Mouse (Mus musculus) limb, embryonic 14.5 days (tissue): ENCODE measurements around the gene Ptch1. TPM values are rescaled to one million over a fixed set of nuclear protein-coding genes. Genes with fewer than 3 reads are reported as not detected.
A peak's percentile ranks its signal among the peaks of the same experiment; 100 is the strongest.

ENCODE experiments used
- ATAC-seq: fragments of 200-750 bp; cut with Nextera tagmentation; 2 replicates; pipeline ENCODE4 v1.8.0; 2017; ENCODE audit warnings: low read depth, moderate number of reproducible peaks, moderate TSS enrichment; ENCODE audit not compliant: low FRiP score
- DNase-seq: peaks from one replicate; pipeline ENCODE4 v3.0.0-alpha.2; 2015; ENCODE audit warnings: low spot score
- H3K27ac ChIP-seq: fragments of 300-500 bp; sonication (generic); replicated peaks from 2 replicates; pipeline ENCODE4 v1.5.1; 2014; ENCODE audit warnings: low read depth, mild to moderate bottlenecking, low read length, moderate library complexity, mixed read lengths
- H3K27me3 ChIP-seq: fragments of 300-500 bp; sonication (generic); 2 replicates; pipeline ENCODE4 v1.6.1; 2014; ENCODE audit warnings: low read length, mixed read lengths; ENCODE audit not compliant: control insufficient read depth, insufficient read depth
- H3K36me3 ChIP-seq: fragments of 300-500 bp; sonication (generic); 2 replicates; pipeline ENCODE4 v1.6.1; 2014; ENCODE audit warnings: mild to moderate bottlenecking, low read length, moderate library complexity, mixed read lengths; ENCODE audit not compliant: control insufficient read depth, insufficient read depth
- H3K4me1 ChIP-seq: fragments of 300-500 bp; sonication (generic); 2 replicates; pipeline ENCODE4 v1.6.1; 2014; ENCODE audit warnings: antibody characterized with exemption, low read length, mixed read lengths; ENCODE audit not compliant: control insufficient read depth, insufficient read depth
- H3K4me2 ChIP-seq: fragments of 300-500 bp; sonication (generic); replicated peaks from 2 replicates; pipeline ENCODE4 v1.6.1; 2014; ENCODE audit warnings: low read depth, mild to moderate bottlenecking, low read length, moderate library complexity; ENCODE audit not compliant: severe bottlenecking
- H3K4me3 ChIP-seq: fragments of 300-500 bp; sonication (generic); replicated peaks from 2 replicates; pipeline ENCODE4 v1.5.1; 2014; ENCODE audit warnings: low read length
- H3K9ac ChIP-seq: fragments of 300-500 bp; sonication (generic); 2 replicates; pipeline ENCODE4 v1.6.1; 2014; ENCODE audit warnings: mild to moderate bottlenecking, low read depth, low read length, moderate library complexity; ENCODE audit not compliant: severe bottlenecking
- H3K9me3 ChIP-seq: fragments of 300-500 bp; sonication (generic); 2 replicates; pipeline ENCODE4 v1.6.1; 2016; ENCODE audit warnings: low read length; ENCODE audit not compliant: control insufficient read depth
- POLR2A ChIP-seq: fragments of 200-500 bp; IDR thresholded peaks from 2 replicates; pipeline ENCODE4 v1.8.0; 2012; ENCODE audit warnings: inconsistent platforms, mild to moderate bottlenecking, moderate library complexity, borderline replicate concordance; ENCODE audit not compliant: insufficient read depth, insufficient read length; ENCODE audit errors: extremely low read depth
- WGBS: fragments of 180-500 bp; shearing (Covaris S2); extraction: QIAGEN DNeasy Blood & Tissue Kit; methylation state at CpG from one replicate; pipeline ENCODE4 v1.1.7; 2014; 5-methylcytosine and 5-hydroxymethylcytosine counted together
- polyA plus RNA-seq, 2 experiments: library from polyadenylated mRNA; depleted of rRNA in 1 of 2; stranded (reverse) in 1 of 2; unstranded in 1 of 2; fragments of >200 nt; fragmentation: Nextera tagmentation in 1 of 2; extraction: Ambion mirVana in 1 of 2; gene quantifications; 2 replicates each; pipeline versions ENCODE4 v1.2.1 to v1.2.3; 2012 to 2014

Ptch1 gene
- polyA plus RNA-seq, 2 experiments = 31.0 to 45.9 TPM

GRCm38 (mm10) chr13:63556431-63556830, 17.0 kb downstream of the Ptch1 start:
- Histone ChIP-seq H3K4me2 (peak overlapping the region; percentile 34; the same call in 1 of the 2 replicates), H3K27me3 (no peaks in the 10 kb centered on the region)
- 11% methylated on average over 1 of the region's 1 CpGs for WGBS

GRCm38 (mm10) chr13:63555885-63556284, 17.5 kb downstream of the Ptch1 start:
- ATAC-seq (no peak), DNase-seq (no peak)
- H3K4me3 ChIP-seq = peak overlapping the region; percentile 14; the same call in 1 of the 2 replicates
- no peak for TF ChIP-seq POLR2A
- no peaks in the 10 kb centered on the region for H3K9me3 ChIP-seq
- H3K27me3 ChIP-seq = no peaks in the 10 kb centered on the region
- peaks cover 83% of the 10 kb centered on the region for H3K4me1 ChIP-seq
- peak overlapping the region; percentile 34 for H3K4me2 ChIP-seq
- H3K36me3 ChIP-seq = peaks cover 37% of the 10 kb centered on the region
- 25% methylated on average over 5 of the region's 5 CpGs for WGBS
- no peak overlapping the region; the same call in 1 of the 2 replicates for H3K27ac ChIP-seq
- H3K9ac ChIP-seq = peak overlapping the region; percentile 13; the same call in 1 of the 2 replicates

More at GRCm38 (mm10) chr13:63556431-63556830, 17.0 kb downstream of the Ptch1 start:
- H3K27ac ChIP-seq = no peak overlapping the region; the same call in 1 of the 2 replicates
- ATAC-seq (no peak), DNase-seq (peak; percentile 36)
- H3K4me3 ChIP-seq = no peak overlapping the region
- H3K9ac ChIP-seq = no peak overlapping the region
- H3K4me1 ChIP-seq = peaks cover 85% of the 10 kb centered on the region
- no peak for TF ChIP-seq POLR2A
- peaks cover 41% of the 10 kb centered on the region for H3K36me3 ChIP-seq
- no peaks in the 10 kb centered on the region for H3K9me3 ChIP-seq

- Histone ChIP-seq H3K27ac (no peak overlapping the region), H3K36me3 (peaks cover 29% of the 10 kb centered on the region), H3K4me3 (no peak overlapping the region), H3K4me2 (0 out of 2 replicates have a peak overlapping the region, but pooled peaks have one; percentile 4), H3K9ac (no peak overlapping the region), H3K4me1 (peaks cover 78% of the 10 kb centered on the region), H3K9me3 (no peaks in the 10 kb centered on the region), H3K27me3 (no peaks in the 10 kb centered on the region)
- no peak for ATAC-seq
- no peak for DNase-seq
- TF ChIP-seq POLR2A = no peak
- WGBS = 38% methylated on average over 11 of the region's 11 CpGs
Observed at GRCm38 (mm10) chr13:63554569-63554968, 18.8 kb downstream of the Ptch1 start.

- H3K27ac ChIP-seq = no peak overlapping the region
Observed at GRCm38 (mm10) chr13:63553436-63553835, 20.0 kb downstream of the Ptch1 start.

GRCm38 (mm10) chr13:63552291-63552932, 21.0 kb downstream of the Ptch1 start:
- Histone ChIP-seq H3K9ac (no peak overlapping the region), H3K27ac (no peak overlapping the region), H3K27me3 (no peaks in the 10 kb centered on the region), H3K4me1 (peaks cover 59% of the 10 kb centered on the region), H3K4me2 (no peak overlapping the region; the same call in 1 of the 2 replicates), H3K36me3 (peaks cover 30% of the 10 kb centered on the region), H3K9me3 (no peaks in the 10 kb centered on the region), H3K4me3 (no peak overlapping the region)
- ATAC-seq (no peak), DNase-seq (no peak)
- 60% methylated on average over 10 of the region's 10 CpGs for WGBS
- no peak for TF ChIP-seq POLR2A

More at GRCm38 (mm10) chr13:63553436-63553835, 20.0 kb downstream of the Ptch1 start:
- Histone ChIP-seq H3K27me3 (no peaks in the 10 kb centered on the region), H3K36me3 (peaks cover 25% of the 10 kb centered on the region), H3K4me3 (no peak overlapping the region), H3K4me2 (no peak overlapping the region), H3K9ac (no peak overlapping the region), H3K4me1 (peaks cover 69% of the 10 kb centered on the region), H3K9me3 (no peaks in the 10 kb centered on the region)
- no peak for TF ChIP-seq POLR2A
- WGBS = 69% methylated on average over 5 of the region's 5 CpGs
- DNase-seq = no peak
- ATAC-seq = no peak
